Mouse (Mus musculus): ENCODE results near the gene Akt1s1.

- no peak for TF ChIP-seq CHD1 (IDR thresholded peaks at IDR 0.05; ENCODE audit: low read depth, low read length)
- TF ChIP-seq MAX (IDR thresholded peaks at IDR 0.05; ENCODE audit: low read length), result no peak
- no peak for TF ChIP-seq CTCF (conservative IDR thresholded peaks at IDR 0.05 in 1 of 2, IDR thresholded peaks at IDR 0.05 in 1 of 2; ENCODE audit: low read depth in 2 of 2, low read length in 2 of 2)
- TF ChIP-seq JUND (conservative IDR thresholded peaks at IDR 0.05; ENCODE audit: low read depth, low read length), result no peak
- TF ChIP-seq ZNF384 (IDR thresholded peaks at IDR 0.05; ENCODE audit: low read depth, low read length), result no peak
- TF ChIP-seq EP300 (IDR thresholded peaks at IDR 0.05; ENCODE audit: low read length), result no peak
These were observed 39.7 kb downstream of the Akt1s1 start for GRCm38 (mm10) chr7:44888256-44889105.

Data from CH12.LX (cell line).